Mouse (Mus musculus) intestine, embryonic 16.5 days (tissue): ENCODE data around the gene Rybp. TPM values are rescaled to one million over a fixed set of nuclear protein-coding genes. Genes with fewer than 3 reads are reported as not detected.

Source experiments
- ATAC-seq: fragments of 200-750 bp; cut with Nextera tagmentation; 2 replicates; pipeline ENCODE4 v1.8.0; 2017; ENCODE audit warnings: moderate TSS enrichment, moderate library complexity
- H3K27ac ChIP-seq: fragments of 300-500 bp; sonication (generic); 2 replicates; pipeline ENCODE4 v1.5.1; 2014; ENCODE audit warnings: mild to moderate bottlenecking, low read length
- H3K27me3 ChIP-seq: fragments of 300-500 bp; sonication (generic); replicated peaks from 2 replicates; pipeline ENCODE4 v1.6.1; 2014; ENCODE audit warnings: low read length, control low read depth, mixed read lengths; ENCODE audit not compliant: control insufficient read depth, insufficient read depth
- H3K36me3 ChIP-seq: fragments of 300-500 bp; sonication (generic); 2 replicates; pipeline ENCODE4 v1.6.1; 2014; ENCODE audit warnings: low read length, control low read depth; ENCODE audit not compliant: control insufficient read depth, insufficient read depth
- H3K4me1 ChIP-seq: fragments of 300-500 bp; sonication (generic); 2 replicates; pipeline ENCODE4 v1.6.1; 2014; ENCODE audit warnings: low read length, control low read depth, mixed read lengths; ENCODE audit not compliant: control insufficient read depth, insufficient read depth
- H3K4me2 ChIP-seq: fragments of 300-500 bp; sonication (generic); 2 replicates; pipeline ENCODE4 v1.6.1; 2014; ENCODE audit warnings: low read depth, low read length, control low read depth
- H3K4me3 ChIP-seq: fragments of 300-500 bp; sonication (generic); 2 replicates; pipeline ENCODE4 v1.5.1; 2014; ENCODE audit warnings: mild to moderate bottlenecking, low read length
- H3K9ac ChIP-seq: fragments of 300-500 bp; sonication (generic); 2 replicates; pipeline ENCODE4 v1.6.1; 2014; ENCODE audit warnings: low read depth, low read length
- H3K9me3 ChIP-seq: fragments of 300-500 bp; sonication (generic); 2 replicates; pipeline ENCODE4 v1.6.1; 2016; ENCODE audit warnings: low read length, control low read depth; ENCODE audit not compliant: control insufficient read depth
- WGBS: fragments of 180-500 bp; shearing (Covaris S2); extraction: QIAGEN DNeasy Blood & Tissue Kit; methylation state at CpG from one replicate; pipeline ENCODE4 v1.1.7; 2014; 5-methylcytosine and 5-hydroxymethylcytosine counted together
- polyA plus RNA-seq: library from polyadenylated mRNA; unstranded; fragments of >200 nt; fragmentation: Nextera tagmentation; extraction: Ambion mirVana; gene quantifications from 2 replicates; pipeline ENCODE4 v1.2.1, GENCODE M21; 2015

Gene Rybp
- polyA plus RNA-seq, 1 experiment from 2014 or later, result 6.0 TPM

GRCm38 (mm10) chr6:100323756-100324430, 36.6 kb upstream of the Rybp start:
- no peaks in the 10 kb centered on the region for H3K27me3 ChIP-seq
- no peaks in the 10 kb centered on the region for H3K36me3 ChIP-seq
- H3K4me1 ChIP-seq, result 0 out of 2 replicates have a peak, but pooled peaks cover 3% of the 10 kb centered on the region
- H3K4me2 ChIP-seq, result no peak overlapping the region
- no peak overlapping the region for H3K27ac ChIP-seq
- no peaks in the 10 kb centered on the region for H3K9me3 ChIP-seq
- H3K9ac ChIP-seq, result no peak overlapping the region
- H3K4me3 ChIP-seq, result no peak overlapping the region
- WGBS, result 71% methylated on average over 10 of the region's 10 CpGs
- peak; percentile 52; the same call in 1 of the 2 replicates for ATAC-seq

GRCm38 (mm10) chr6:100322561-100322960, 35.3 kb upstream of the Rybp start:
- 53% methylated on average over 8 of the region's 8 CpGs for WGBS

GRCm38 (mm10) chr6:100322145-100322544, 34.9 kb upstream of the Rybp start:
- Histone ChIP-seq H3K4me3 (no peak overlapping the region), H3K36me3 (no peaks in the 10 kb centered on the region), H3K27me3 (no peaks in the 10 kb centered on the region), H3K9me3 (no peaks in the 10 kb centered on the region), H3K27ac (no peak overlapping the region), H3K4me1 (0 out of 2 replicates have a peak, but pooled peaks cover 3% of the 10 kb centered on the region), H3K9ac (no peak overlapping the region), H3K4me2 (no peak overlapping the region)
- ATAC-seq, result no peak
- WGBS, result 89% methylated on average over 5 of the region's 5 CpGs

More at GRCm38 (mm10) chr6:100322561-100322960, 35.3 kb upstream of the Rybp start:
- Histone ChIP-seq H3K4me1 (0 out of 2 replicates have a peak, but pooled peaks cover 3% of the 10 kb centered on the region), H3K4me3 (no peak overlapping the region), H3K36me3 (no peaks in the 10 kb centered on the region), H3K9me3 (no peaks in the 10 kb centered on the region), H3K9ac (no peak overlapping the region), H3K27ac (no peak overlapping the region), H3K4me2 (no peak overlapping the region), H3K27me3 (no peaks in the 10 kb centered on the region)
- ATAC-seq, result no peak

- H3K9me3 ChIP-seq, result no peaks in the 10 kb centered on the region
- no peak overlapping the region for H3K4me3 ChIP-seq
- 0 out of 2 replicates have a peak, but pooled peaks cover 3% of the 10 kb centered on the region for H3K4me1 ChIP-seq
- ATAC-seq, result no peak
- no peak overlapping the region for H3K27ac ChIP-seq
- H3K9ac ChIP-seq, result no peak overlapping the region
- H3K27me3 ChIP-seq, result no peaks in the 10 kb centered on the region
- WGBS, result 45% methylated on average over 8 of the region's 8 CpGs
- no peak overlapping the region for H3K4me2 ChIP-seq
- no peaks in the 10 kb centered on the region for H3K36me3 ChIP-seq
Observed at GRCm38 (mm10) chr6:100314201-100314600, 26.9 kb upstream of the Rybp start.

- Histone ChIP-seq H3K4me2 (no peak overlapping the region), H3K27me3 (no peaks in the 10 kb centered on the region), H3K4me1 (0 out of 2 replicates have a peak, but pooled peaks cover 3% of the 10 kb centered on the region), H3K36me3 (no peaks in the 10 kb centered on the region), H3K27ac (no peak overlapping the region), H3K4me3 (no peak overlapping the region), H3K9ac (no peak overlapping the region), H3K9me3 (no peaks in the 10 kb centered on the region)
- 98% methylated on average over 1 of the region's 1 CpGs for WGBS
- ATAC-seq, result no peak
Observed at GRCm38 (mm10) chr6:100311167-100311566, 23.9 kb upstream of the Rybp start.

GRCm38 (mm10) chr6:100304831-100305230, 17.5 kb upstream of the Rybp start:
- ATAC-seq, result no peak
- no peak overlapping the region for H3K27ac ChIP-seq
- no peak overlapping the region for H3K9ac ChIP-seq
- H3K4me2 ChIP-seq, result no peak overlapping the region
- 73% methylated on average over 10 of the region's 10 CpGs for WGBS
- no peaks in the 10 kb centered on the region for H3K36me3 ChIP-seq
- H3K27me3 ChIP-seq, result no peaks in the 10 kb centered on the region
- no peak overlapping the region for H3K4me3 ChIP-seq
- no peaks in the 10 kb centered on the region for H3K4me1 ChIP-seq
- H3K9me3 ChIP-seq, result no peaks in the 10 kb centered on the region

GRCm38 (mm10) chr6:100301410-100302108, 14.3 kb upstream of the Rybp start:
- ATAC-seq, result peak; percentile 66; the same call in 1 of the 2 replicates
- no peak overlapping the region for H3K4me2 ChIP-seq
- H3K9ac ChIP-seq, result no peak overlapping the region
- H3K4me1 ChIP-seq, result no peaks in the 10 kb centered on the region
- H3K4me3 ChIP-seq, result no peak overlapping the region
- no peaks in the 10 kb centered on the region for H3K9me3 ChIP-seq
- 57% methylated on average over 8 of the region's 8 CpGs for WGBS
- H3K27ac ChIP-seq, result no peak overlapping the region
- H3K36me3 ChIP-seq, result no peaks in the 10 kb centered on the region
- no peaks in the 10 kb centered on the region for H3K27me3 ChIP-seq

GRCm38 (mm10) chr6:100300831-100301230, 13.5 kb upstream of the Rybp start:
- Histone ChIP-seq H3K27ac (no peak overlapping the region), H3K4me2 (no peak overlapping the region), H3K4me1 (no peaks in the 10 kb centered on the region), H3K9ac (no peak overlapping the region), H3K9me3 (no peaks in the 10 kb centered on the region), H3K4me3 (no peak overlapping the region), H3K27me3 (no peaks in the 10 kb centered on the region), H3K36me3 (no peaks in the 10 kb centered on the region)
- no peak for ATAC-seq
- 23% methylated on average over 3 of the region's 3 CpGs for WGBS

- Histone ChIP-seq H3K4me2 (no peak overlapping the region), H3K36me3 (no peaks in the 10 kb centered on the region), H3K4me3 (no peak overlapping the region), H3K27me3 (no peaks in the 10 kb centered on the region), H3K27ac (no peak overlapping the region), H3K4me1 (no peaks in the 10 kb centered on the region), H3K9me3 (no peaks in the 10 kb centered on the region), H3K9ac (no peak overlapping the region)
- 57% methylated on average over 4 of the region's 4 CpGs for WGBS
- ATAC-seq, result no peak
Observed at GRCm38 (mm10) chr6:100298945-100299344, 11.7 kb upstream of the Rybp start.
